Mouse (Mus musculus) hindlimb bud, embryonic 11.5 days (tissue): ENCODE measurements around the gene Gm13272.
"Not testable (repeated sequence)": the region's sequence is repeated elsewhere in the genome, so short reads cannot be mapped to it uniquely, and the experiment has no call there.

ENCODE experiments used
- DNase-seq: peaks from one replicate; pipeline ENCODE4 v3.0.0-alpha.2; 2012; ENCODE audit warnings: low read depth, low spot score; ENCODE audit errors: extremely low spot score

The Gm13272 gene

GRCm38 (mm10) chr4:88779550-88779949, at the start of gene Gm13272:
TSS of gene Gm13272 (plus strand) at chr4:88779850.
- DNase-seq, result not testable (repeated sequence)

GRCm38 (mm10) chr4:88738480-88738879, 41.2 kb upstream of the Gm13272 start:
- no peak for DNase-seq

- no peak for DNase-seq
Measured at GRCm38 (mm10) chr4:88739036-88739435, 40.6 kb upstream of the Gm13272 start.

GRCm38 (mm10) chr4:88741426-88741825, 38.2 kb upstream of the Gm13272 start:
- DNase-seq, result no peak

- no peak for DNase-seq
Measured at GRCm38 (mm10) chr4:88742771-88743371, 36.8 kb upstream of the Gm13272 start.

GRCm38 (mm10) chr4:88744207-88744606, 35.4 kb upstream of the Gm13272 start:
- DNase-seq, result no peak

- DNase-seq, result no peak
Measured at GRCm38 (mm10) chr4:88749926-88750325, 29.7 kb upstream of the Gm13272 start.

- DNase-seq, result not testable (repeated sequence)
Measured at GRCm38 (mm10) chr4:88754818-88755340, 24.8 kb upstream of the Gm13272 start, which contains the start of gene Gm13271. TSS of gene Gm13271 (plus strand) at chr4:88754868.

GRCm38 (mm10) chr4:88756581-88757513, 22.8 kb upstream of the Gm13272 start:
- not testable (repeated sequence) for DNase-seq

- DNase-seq, result not testable (repeated sequence)
Measured at GRCm38 (mm10) chr4:88757628-88758031, 22.0 kb upstream of the Gm13272 start.

GRCm38 (mm10) chr4:88758751-88759150, 20.9 kb upstream of the Gm13272 start:
- not testable (repeated sequence) for DNase-seq

GRCm38 (mm10) chr4:88759610-88760268, 19.9 kb upstream of the Gm13272 start, which contains the start of gene Gm13283:
TSS of gene Gm13283 (plus strand) at chr4:88760119.
- not testable (repeated sequence) for DNase-seq

- DNase-seq, result not testable (repeated sequence)
Measured at GRCm38 (mm10) chr4:88760431-88760830, 19.2 kb upstream of the Gm13272 start.

- not testable (repeated sequence) for DNase-seq
Measured at GRCm38 (mm10) chr4:88761776-88762175, 17.9 kb upstream of the Gm13272 start.

GRCm38 (mm10) chr4:88762341-88762740, 17.3 kb upstream of the Gm13272 start:
- DNase-seq, result not testable (repeated sequence)

GRCm38 (mm10) chr4:88763384-88764018, 16.1 kb upstream of the Gm13272 start:
- not testable (repeated sequence) for DNase-seq

GRCm38 (mm10) chr4:88773534-88773933, 6.1 kb upstream of the Gm13272 start, which contains the start of gene Gm13290:
TSS of gene Gm13290 (plus strand) at chr4:88773834.
- not testable (repeated sequence) for DNase-seq

GRCm38 (mm10) chr4:88776622-88777021, 3.0 kb upstream of the Gm13272 start, which contains the start of gene Gm13289:
TSS of gene Gm13289 (plus strand) at chr4:88776922.
- DNase-seq, result not testable (repeated sequence)

GRCm38 (mm10) chr4:88780320-88780719, 670 bp downstream of the Gm13272 start:
- not testable (repeated sequence) for DNase-seq

GRCm38 (mm10) chr4:88781831-88782230, 2.2 kb downstream of the Gm13272 start, which contains the start of gene Ifnz:
TSS of gene Ifnz (plus strand) at chr4:88782131.
- DNase-seq, result not testable (repeated sequence)
